Mouse (Mus musculus): Measurements from ENCODE around the gene Gpn2. TPM values are rescaled to one million over a fixed set of nuclear protein-coding genes. Genes with fewer than 3 reads are reported as not detected.

Gpn2 gene
- total RNA-seq (2023), result 21.9 TPM

DNA sequence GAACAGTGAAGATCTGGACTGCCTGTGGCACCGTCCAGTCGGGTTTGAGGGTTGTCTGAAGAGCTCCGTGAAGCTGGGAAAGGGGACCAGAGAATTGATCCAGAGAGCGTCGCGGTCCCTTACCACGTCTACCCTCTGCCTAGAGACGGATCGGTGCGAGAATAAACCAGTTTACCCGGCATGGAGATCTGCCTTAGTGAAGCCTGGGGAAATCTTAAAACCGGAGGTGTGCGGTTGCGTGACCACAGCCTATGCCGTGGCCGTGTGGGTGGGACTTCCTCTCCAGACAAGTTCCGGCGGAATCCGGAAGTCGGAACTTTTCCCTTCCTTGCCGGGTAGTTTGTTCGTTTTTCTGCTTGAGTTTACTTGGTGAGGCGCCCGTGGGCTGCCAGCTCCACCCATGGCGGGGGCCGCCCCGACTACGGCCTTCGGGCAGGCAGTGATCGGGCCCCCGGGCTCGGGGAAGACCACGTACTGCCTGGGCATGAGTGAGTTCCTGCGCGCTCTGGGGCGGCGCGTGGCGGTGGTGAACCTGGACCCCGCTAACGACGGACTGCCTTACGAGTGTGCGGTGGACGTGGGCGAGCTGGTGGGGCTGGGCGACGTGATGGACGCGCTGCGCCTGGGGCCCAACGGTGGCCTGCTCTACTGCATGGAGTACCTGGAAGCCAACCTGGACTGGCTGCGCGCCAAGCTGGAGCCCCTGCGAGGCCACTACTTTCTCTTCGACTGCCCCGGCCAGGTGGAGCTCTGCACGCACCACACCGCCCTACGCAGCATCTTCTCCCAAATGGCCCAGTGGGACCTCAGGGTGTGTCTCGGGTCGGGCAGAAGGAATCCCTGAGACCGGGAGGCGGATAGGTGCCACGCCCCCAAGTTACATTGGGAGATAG is at the start of gene Gpn2:
Gene Gpn2 (plus strand): TSS at position 304 of the 893 bp plus-strand sequence.

DNA sequence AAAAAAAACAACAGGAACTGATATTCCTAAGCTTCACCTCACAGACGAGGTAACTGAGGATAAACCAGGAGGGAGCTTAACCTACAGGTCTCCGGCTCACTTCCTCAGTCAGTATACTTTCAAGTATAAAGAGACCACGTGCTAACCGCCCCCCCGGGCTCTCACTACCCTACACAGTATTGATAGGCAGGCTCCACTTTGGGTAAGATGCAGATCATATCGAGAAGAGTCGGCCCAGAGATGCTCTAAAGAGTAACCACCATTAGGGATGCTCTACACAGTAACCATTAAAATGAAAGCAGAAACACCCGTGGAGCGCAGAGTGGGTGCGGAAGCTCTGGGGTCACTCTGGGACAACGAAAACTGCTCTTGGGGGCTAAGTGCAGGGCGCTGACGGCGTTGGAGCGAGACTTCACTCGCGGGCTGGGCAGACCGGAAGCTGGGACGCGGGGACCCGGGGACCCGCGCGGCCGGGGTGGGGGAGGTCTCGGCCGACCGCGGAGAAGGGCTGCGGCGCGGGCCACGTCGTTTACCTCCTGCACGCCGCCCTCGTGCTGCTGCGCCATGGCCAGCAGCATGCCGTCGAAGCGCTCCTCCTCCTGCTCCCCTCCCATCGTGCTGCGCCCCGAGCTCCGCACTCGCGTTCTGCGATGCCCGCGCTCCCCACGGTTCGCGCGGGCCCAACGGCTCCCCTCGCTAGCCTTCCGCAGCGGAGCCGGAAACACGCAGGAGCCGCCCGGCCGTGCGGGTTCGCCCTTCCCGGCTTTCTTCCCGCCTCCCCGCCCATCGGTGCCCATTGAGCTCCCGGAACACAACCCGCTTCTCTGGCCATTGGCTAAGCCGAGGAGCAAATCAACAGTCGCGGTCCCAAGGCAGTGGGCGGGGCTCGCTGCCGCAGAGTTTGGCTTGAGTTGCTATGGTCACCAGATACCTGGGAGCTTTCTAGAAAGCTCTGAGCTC is 38.6 kb upstream of the Gpn2 start, which contains the start of gene Nudc:
Gene Nudc (minus strand): TSS at position 725 of the 960 bp plus-strand sequence.

DNA sequence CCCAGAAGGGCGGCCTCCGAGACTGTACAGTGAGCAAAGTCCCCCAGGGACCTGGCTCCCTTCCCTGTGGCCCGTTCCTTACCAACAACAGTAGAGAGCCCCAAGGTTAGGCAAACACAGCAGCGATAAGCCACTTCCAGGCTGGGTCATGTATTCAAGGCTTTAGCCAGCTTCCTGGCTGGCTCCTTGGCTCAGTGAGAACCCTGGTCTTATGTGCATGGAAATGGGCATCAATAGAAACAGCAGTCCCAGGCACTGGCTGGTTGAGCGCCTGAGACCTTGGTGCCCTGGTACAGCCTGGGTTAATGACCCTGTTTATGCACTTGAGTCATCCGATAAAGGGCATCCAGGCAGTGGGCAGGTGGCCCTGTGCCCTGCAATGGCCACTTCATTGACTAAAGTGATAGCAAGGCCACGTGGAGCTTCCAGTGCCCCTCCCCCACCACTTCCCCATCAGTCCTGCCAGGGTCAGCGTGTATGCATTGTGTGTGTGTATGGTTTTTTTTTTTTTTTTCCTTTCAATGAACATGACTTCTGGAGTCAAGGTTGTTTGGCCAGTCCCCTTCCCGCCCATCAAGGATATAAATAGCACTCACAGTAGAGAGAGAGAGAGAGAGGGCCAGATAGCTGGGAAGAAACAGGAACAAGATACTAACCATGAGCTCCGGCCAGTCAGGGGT is 31.3 kb upstream of the Gpn2 start, which contains the start of gene Nr0b2:
Gene Nr0b2 (plus strand): TSS at position 609 of the 680 bp plus-strand sequence.

DNA sequence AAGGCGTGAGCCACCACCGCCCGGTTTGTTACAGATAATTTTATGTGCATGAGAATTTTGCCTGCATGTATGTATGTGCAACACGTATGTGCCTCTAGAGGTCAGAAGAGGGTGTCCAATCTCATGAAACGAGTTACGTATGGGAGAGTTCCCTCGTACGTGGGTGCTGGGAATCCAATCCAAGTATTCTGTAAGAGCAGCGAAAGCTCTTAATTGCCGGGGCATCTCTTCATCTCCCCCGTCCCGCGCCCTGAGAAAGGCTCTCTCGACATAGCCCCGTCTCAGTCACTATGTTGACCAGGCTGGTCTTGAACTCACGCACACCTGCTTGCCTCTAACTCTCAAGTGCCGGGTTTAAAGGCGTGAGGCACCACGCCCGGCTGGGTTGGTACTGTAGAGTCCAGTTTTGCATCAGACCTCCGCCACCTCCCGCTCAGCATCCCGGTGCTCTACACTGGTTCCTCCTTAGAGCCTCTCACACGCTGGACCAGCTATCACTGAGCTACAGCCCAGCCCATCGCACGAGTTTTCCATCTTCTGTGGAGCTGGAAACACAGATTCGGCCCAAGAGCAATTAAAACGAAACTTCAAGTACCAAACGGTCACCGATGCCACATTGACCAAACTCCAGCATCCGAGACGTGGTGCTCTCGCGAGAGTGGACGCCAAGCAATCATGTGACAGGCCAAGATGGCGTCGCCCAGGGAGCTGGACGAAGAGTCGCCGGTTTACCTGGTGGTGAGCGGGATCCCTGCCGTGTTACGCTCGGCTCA is 9.9 kb upstream of the Gpn2 start, which contains the start of gene Gpatch3:
Gene Gpatch3 (plus strand): TSS at position 676 of the 773 bp plus-strand sequence.

DNA sequence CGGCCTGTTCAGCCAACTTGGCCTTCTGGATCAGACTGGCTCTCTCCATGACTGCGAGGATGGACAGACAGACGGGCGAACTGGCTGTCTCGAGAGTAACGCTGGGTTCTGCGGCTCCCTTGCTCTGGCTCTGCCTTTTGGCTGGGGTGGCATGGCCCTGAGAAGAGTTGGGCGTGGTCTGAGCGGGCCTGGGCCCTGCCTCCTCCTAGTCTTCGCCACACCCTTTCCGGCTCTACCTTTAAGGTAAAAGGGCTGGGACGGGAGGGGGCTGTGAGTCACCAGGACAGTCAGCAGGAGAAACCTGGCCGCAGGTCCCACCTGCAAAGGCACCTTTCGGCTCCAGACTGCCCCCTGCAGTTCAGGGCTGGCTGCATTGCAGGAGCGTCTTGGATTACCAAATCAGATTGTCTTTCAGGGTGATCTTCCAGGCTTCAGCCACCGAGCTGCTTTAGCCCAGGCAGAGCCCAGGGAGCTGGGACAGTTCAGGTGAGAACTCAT is 17.6 kb downstream of the Gpn2 start, which contains the start of gene Sfn:
Gene Sfn (minus strand): TSS at position 448 of the 498 bp plus-strand sequence.

Other genes with a start within 250 kb of the Gpn2 start
- 32.1 TPM for gene Wdtc1, start 230.9 kb upstream of the Gpn2 start, total RNA-seq (2023)
- 49.9 TPM for gene Slc9a1, start 214.7 kb upstream of the Gpn2 start, total RNA-seq (2023)
- not detected for gene Tent5b, start 104.2 kb upstream of the Gpn2 start, total RNA-seq (2023)
- gene Trnp1, start 85.8 kb upstream of the Gpn2 start, total RNA-seq (2023), result 0.91 TPM
- 0.53 TPM for gene Kdf1, start 65.4 kb upstream of the Gpn2 start, total RNA-seq (2023)
- 77.9 TPM for gene Nudc, start 38.4 kb upstream of the Gpn2 start, total RNA-seq (2023)
- not detected for gene Nr0b2, start 31.0 kb upstream of the Gpn2 start, total RNA-seq (2023)
- 30.0 TPM for gene Gpatch3, start 9.6 kb upstream of the Gpn2 start, total RNA-seq (2023)
- 60.9 TPM for gene Sfn, start 17.8 kb downstream of the Gpn2 start, total RNA-seq (2023)
- gene Zdhhc18, start 65.8 kb downstream of the Gpn2 start, total RNA-seq (2023), result 240 TPM
- gene Pigv, start 88.3 kb downstream of the Gpn2 start, total RNA-seq (2023), result 13.4 TPM
- 304 TPM for gene Arid1a, start 172.4 kb downstream of the Gpn2 start, total RNA-seq (2023)

All from CD4-positive naive resting alpha-beta T cell, adult 76 days (primary cell).